Mouse (Mus musculus) CH12.LX (cell line): ENCODE measurements around the gene Zfyve16.

Experiments used
- CHD2 ChIP-seq: IDR thresholded peaks from 2 replicates; pipeline ENCODE4 v1.6.1; 2011; ENCODE audit warnings: low read length, improper control_type of control experiment
- CTCF ChIP-seq, 2 experiments: IDR thresholded peaks in 1 of 2; conservative IDR thresholded peaks in 1 of 2; 2 replicates each; pipeline ENCODE4 v1.5.1; 2011 to 2012; ENCODE audit warnings: low read depth in 2 of 2, low read length in 2 of 2, improper control_type of control experiment in 1 of 2, inconsistent platforms in 1 of 2, mild to moderate bottlenecking in 1 of 2, moderate library complexity in 1 of 2
- MAZ ChIP-seq: IDR thresholded peaks from 2 replicates; pipeline ENCODE4 v1.6.1; 2012; ENCODE audit warnings: low read depth, mild to moderate bottlenecking, inconsistent platforms, low read length, improper control_type of control experiment, moderate library complexity
- POLR2A ChIP-seq: IDR thresholded peaks from 2 replicates; pipeline ENCODE4 v1.6.1; 2011; ENCODE audit warnings: low read depth, mild to moderate bottlenecking, improper control_type of control experiment, low read length
- UBTF ChIP-seq: IDR thresholded peaks from 2 replicates; pipeline ENCODE4 v1.6.1; 2012; ENCODE audit warnings: low read depth, mild to moderate bottlenecking, inconsistent platforms, low read length, improper control_type of control experiment, moderate library complexity
- ZMIZ1 ChIP-seq: IDR thresholded peaks from 2 replicates; pipeline ENCODE4 v1.6.1; 2012; ENCODE audit warnings: low read depth, mild to moderate bottlenecking, inconsistent platforms, low read length, improper control_type of control experiment

- TF ChIP-seq UBTF, result no peak
- TF ChIP-seq CTCF (conservative IDR thresholded peaks at IDR 0.05 in 1 of 2, IDR thresholded peaks at IDR 0.05 in 1 of 2; ENCODE audit: low read depth in 2 of 2, low read length in 2 of 2), result no peak
- TF ChIP-seq MAZ, result no peak
- TF ChIP-seq CHD2, result no peak
- no peak for TF ChIP-seq ZMIZ1
- no peak for TF ChIP-seq POLR2A
Measured at GRCm38 (mm10) chr13:92440286-92440685, 90.4 kb downstream of the Zfyve16 start.
